Mouse (Mus musculus): Measurements from ENCODE around the gene Il4i1.

DNA sequence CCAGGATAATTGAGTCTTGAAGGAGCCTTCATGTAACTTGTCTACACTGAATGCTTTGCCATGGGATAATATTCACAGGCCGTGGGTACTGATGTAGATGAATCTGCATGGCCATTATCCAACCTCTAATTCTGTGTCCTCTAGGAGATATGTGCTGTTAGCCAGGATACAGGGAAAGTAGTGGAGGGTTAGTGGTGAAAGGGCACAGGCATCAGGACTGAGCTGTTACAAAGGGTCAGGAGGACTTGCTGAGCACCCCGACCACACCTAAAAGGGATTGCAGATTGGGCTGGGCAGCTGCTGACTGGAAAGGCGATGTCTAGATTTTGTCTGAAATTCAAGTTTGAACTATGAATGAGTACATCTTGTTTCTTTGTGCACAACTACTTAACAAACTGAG is 4.3 kb downstream of the Il4i1 start:
- no peak for TF ChIP-seq POLR2A (IDR thresholded peaks at IDR 0.05; ENCODE audit: insufficient read depth, low read depth, low read length)
- TF ChIP-seq CTCF (IDR thresholded peaks at IDR 0.05; ENCODE audit: insufficient read depth, low read depth, low read length): no peak

All from olfactory bulb, adult 2 months (tissue).